Mouse (Mus musculus): ENCODE data around the gene Rbm20. TPM values are rescaled to one million over a fixed set of nuclear protein-coding genes. Genes with fewer than 3 reads are reported as not detected.
A peak's percentile ranks its signal among the peaks of the same experiment; 100 is the strongest.

Gene Rbm20
- polyA plus RNA-seq, 1 experiment from 2014 or later, result 0.33 TPM

GRCm38 (mm10) chr19:53877779-53878178 is 200.7 kb downstream of the Rbm20 start:
- H3K9me3 ChIP-seq (replicated peaks), result no peaks in the 10 kb centered on the region
- H3K4me2 ChIP-seq, result no peak overlapping the region
- ATAC-seq (ENCODE audit: low read depth) (no peak), DNase-seq (no peak)
- no peak overlapping the region for H3K9ac ChIP-seq
- no peaks in the 10 kb centered on the region for H3K36me3 ChIP-seq
- H3K27me3 ChIP-seq, result 0 out of 2 replicates have a peak, but pooled peaks cover 3% of the 10 kb centered on the region
- WGBS (ENCODE audit: insufficient replicate concordance), result 32% methylated on average over 1 of the region's 1 CpGs
- H3K4me1 ChIP-seq (replicated peaks), result peaks cover 5% of the 10 kb centered on the region; the same call in 1 of the 2 replicates
- H3K27ac ChIP-seq, result no peak overlapping the region
- H3K4me3 ChIP-seq (replicated peaks), result no peak overlapping the region

GRCm38 (mm10) chr19:53880460-53880859 is 203.4 kb downstream of the Rbm20 start:
- 68% methylated on average over 1 of the region's 1 CpGs for WGBS (ENCODE audit: insufficient replicate concordance)
- Histone ChIP-seq H3K9ac (no peak overlapping the region), H3K9me3 (replicated peaks) (no peaks in the 10 kb centered on the region), H3K27ac (no peak overlapping the region), H3K4me1 (replicated peaks) (peaks cover 14% of the 10 kb centered on the region), H3K36me3 (no peaks in the 10 kb centered on the region), H3K4me2 (no peak overlapping the region), H3K4me3 (replicated peaks) (no peak overlapping the region), H3K27me3 (no peaks in the 10 kb centered on the region)
- DNase-seq, result no peak
- ATAC-seq (ENCODE audit: low read depth), result no peak

GRCm38 (mm10) chr19:53881786-53882185 is 204.7 kb downstream of the Rbm20 start:
- H3K4me1 ChIP-seq (replicated peaks), result peaks cover 23% of the 10 kb centered on the region
- no peak overlapping the region for H3K9ac ChIP-seq
- ATAC-seq (ENCODE audit: low read depth) (no peak), DNase-seq (no peak)
- no peaks in the 10 kb centered on the region for H3K27me3 ChIP-seq
- H3K27ac ChIP-seq, result no peak overlapping the region
- no peak overlapping the region for H3K4me2 ChIP-seq
- no peaks in the 10 kb centered on the region for H3K36me3 ChIP-seq
- 61% methylated on average over 5 of the region's 5 CpGs for WGBS (ENCODE audit: insufficient replicate concordance)
- no peaks in the 10 kb centered on the region for H3K9me3 ChIP-seq (replicated peaks)
- H3K4me3 ChIP-seq (replicated peaks), result no peak overlapping the region

- Histone ChIP-seq H3K27me3 (no peaks in the 10 kb centered on the region), H3K4me3 (replicated peaks) (no peak overlapping the region), H3K9me3 (replicated peaks) (no peaks in the 10 kb centered on the region), H3K4me1 (replicated peaks) (peaks cover 53% of the 10 kb centered on the region), H3K36me3 (no peaks in the 10 kb centered on the region), H3K9ac (no peak overlapping the region), H3K4me2 (no peak overlapping the region), H3K27ac (no peak overlapping the region; the same call in 1 of the 2 replicates)
- no peak for DNase-seq
- 84% methylated on average over 10 of the region's 10 CpGs for WGBS (ENCODE audit: insufficient replicate concordance)
- no peak for ATAC-seq (ENCODE audit: low read depth)
Measured at GRCm38 (mm10) chr19:53885450-53885849, 208.3 kb downstream of the Rbm20 start.

DNA sequence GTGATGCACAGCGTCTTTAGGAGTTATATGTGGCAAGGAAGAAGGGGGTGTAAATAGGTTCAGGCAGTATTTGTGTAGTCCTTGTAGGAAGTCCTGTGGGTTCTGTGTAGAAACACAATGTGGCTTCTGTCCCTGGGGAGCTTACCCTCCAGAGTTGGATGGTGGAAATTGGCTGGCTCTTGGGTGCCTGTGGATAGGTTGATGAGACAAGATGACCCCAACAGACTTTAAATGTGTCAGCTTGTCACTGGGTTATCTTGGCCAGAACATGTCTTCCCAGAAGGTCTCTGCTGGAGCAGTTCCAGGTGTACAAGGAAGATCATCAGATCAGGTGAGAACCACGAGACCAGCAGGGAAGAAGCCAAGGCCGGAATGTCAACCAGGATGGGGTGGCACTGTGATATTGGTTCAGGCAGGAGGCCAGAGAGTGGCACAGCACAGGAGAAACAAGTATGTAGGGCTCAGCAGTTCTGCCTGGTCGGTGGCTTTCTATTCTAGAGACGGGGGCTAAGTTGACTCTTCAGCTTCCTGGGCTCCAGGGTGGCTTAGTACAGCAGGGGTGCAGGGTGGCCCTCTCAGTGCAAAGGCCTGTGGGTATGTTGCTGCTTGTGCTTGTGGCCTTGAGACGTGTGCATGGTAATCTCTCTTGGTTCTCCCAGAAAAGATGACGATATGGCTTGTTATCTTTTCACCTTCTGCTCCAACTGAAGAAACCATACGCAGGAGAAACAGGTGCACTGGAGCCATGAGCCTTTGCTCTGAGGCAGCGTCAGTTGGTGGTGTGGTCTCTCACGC is 209.7 kb downstream of the Rbm20 start:
- Histone ChIP-seq H3K36me3 (no peaks in the 10 kb centered on the region), H3K4me1 (replicated peaks) (peaks cover 66% of the 10 kb centered on the region), H3K9ac (peak overlapping the region; percentile 14; the same call in 1 of the 2 replicates), H3K9me3 (replicated peaks) (no peaks in the 10 kb centered on the region), H3K27ac (peak overlapping the region; percentile 82), H3K4me3 (replicated peaks) (no peak overlapping the region), H3K27me3 (no peaks in the 10 kb centered on the region), H3K4me2 (peak overlapping the region; percentile 3; the same call in 1 of the 2 replicates)
- 36% methylated on average over 10 of the region's 10 CpGs for WGBS (ENCODE audit: insufficient replicate concordance)
- ATAC-seq (ENCODE audit: low read depth) (peak; percentile 65), DNase-seq (peak; percentile 29)

- DNase-seq, result peak; percentile 55
- H3K4me2 ChIP-seq, result peak overlapping the region; percentile 3; the same call in 1 of the 2 replicates
- no peaks in the 10 kb centered on the region for H3K27me3 ChIP-seq
- peaks cover 77% of the 10 kb centered on the region for H3K4me1 ChIP-seq (replicated peaks)
- H3K9me3 ChIP-seq (replicated peaks), result no peaks in the 10 kb centered on the region
- peak; percentile 84 for ATAC-seq (ENCODE audit: low read depth)
- H3K4me3 ChIP-seq (replicated peaks), result no peak overlapping the region
- no peaks in the 10 kb centered on the region for H3K36me3 ChIP-seq
- 24% methylated on average over 3 of the region's 3 CpGs for WGBS (ENCODE audit: insufficient replicate concordance)
- H3K27ac ChIP-seq, result peak overlapping the region; percentile 82
- no peak overlapping the region for H3K9ac ChIP-seq
Measured at GRCm38 (mm10) chr19:53887822-53888221, 210.7 kb downstream of the Rbm20 start.

DNA sequence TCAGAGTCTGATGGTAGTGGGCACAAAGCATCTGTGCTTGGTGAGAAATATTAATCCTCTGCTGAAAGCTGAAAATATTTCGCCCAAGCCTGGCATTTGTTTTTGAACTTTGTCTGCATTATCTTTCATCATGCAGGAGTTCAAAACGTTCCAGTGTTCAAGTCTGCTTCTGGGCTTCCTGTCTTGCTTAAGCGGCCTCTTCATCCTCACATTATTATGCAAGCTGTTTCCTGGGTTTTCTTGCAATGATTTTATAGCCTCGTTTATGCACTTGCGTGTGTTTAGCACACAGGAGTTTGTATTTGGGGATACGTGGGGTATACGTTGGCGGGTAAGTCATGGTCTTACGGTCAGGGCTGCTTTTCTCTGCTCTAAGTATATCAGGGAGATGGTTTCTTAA is 211.2 kb downstream of the Rbm20 start:
- Histone ChIP-seq H3K9me3 (replicated peaks) (no peaks in the 10 kb centered on the region), H3K4me2 (peak overlapping the region; percentile 3; the same call in 1 of the 2 replicates), H3K4me3 (replicated peaks) (no peak overlapping the region), H3K36me3 (no peaks in the 10 kb centered on the region), H3K4me1 (replicated peaks) (peaks cover 82% of the 10 kb centered on the region), H3K27ac (peak overlapping the region; percentile 82), H3K9ac (0 out of 2 replicates have a peak overlapping the region, but pooled peaks have one; percentile 14), H3K27me3 (no peaks in the 10 kb centered on the region)
- DNase-seq (no peak), ATAC-seq (ENCODE audit: low read depth) (no peak)
- WGBS (ENCODE audit: insufficient replicate concordance), result 50% methylated on average over 9 of the region's 9 CpGs

DNA sequence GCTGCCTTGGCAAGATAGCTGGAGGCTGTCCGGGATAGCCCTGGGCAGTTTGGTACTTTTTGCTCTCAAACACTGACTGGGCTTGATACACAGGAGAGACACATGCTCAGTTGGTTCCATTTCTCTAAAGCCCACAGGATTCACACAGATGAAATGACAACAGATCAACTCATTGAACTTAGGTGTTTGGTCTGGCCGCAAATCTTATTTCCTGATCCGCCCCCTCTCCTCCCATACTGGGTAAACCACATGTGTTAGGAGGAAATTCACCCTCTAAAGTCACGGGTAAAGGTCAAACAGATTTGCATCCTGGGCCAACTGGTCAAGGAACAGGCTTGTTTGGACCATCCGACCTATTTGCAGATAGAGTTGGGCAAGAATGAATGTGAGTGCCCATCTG is 212.4 kb downstream of the Rbm20 start:
- H3K27ac ChIP-seq, result peak overlapping the region; percentile 30; the same call in 1 of the 2 replicates
- no peaks in the 10 kb centered on the region for H3K27me3 ChIP-seq
- no peaks in the 10 kb centered on the region for H3K36me3 ChIP-seq
- H3K9ac ChIP-seq, result no peak overlapping the region
- peaks cover 94% of the 10 kb centered on the region for H3K4me1 ChIP-seq (replicated peaks)
- no peak for DNase-seq
- no peak overlapping the region for H3K4me2 ChIP-seq
- ATAC-seq (ENCODE audit: low read depth), result no peak
- 52% methylated on average over 5 of the region's 5 CpGs for WGBS (ENCODE audit: insufficient replicate concordance)
- no peak overlapping the region for H3K4me3 ChIP-seq (replicated peaks)
- H3K9me3 ChIP-seq (replicated peaks), result no peaks in the 10 kb centered on the region

- H3K4me3 ChIP-seq (replicated peaks), result no peak overlapping the region
- H3K9ac ChIP-seq, result peak overlapping the region; percentile 31; the same call in 1 of the 2 replicates
- H3K36me3 ChIP-seq, result no peaks in the 10 kb centered on the region
- ATAC-seq (ENCODE audit: low read depth), result no peak
- WGBS (ENCODE audit: insufficient replicate concordance), result 42% methylated on average over 5 of the region's 5 CpGs
- H3K4me1 ChIP-seq (replicated peaks), result peaks cover 94% of the 10 kb centered on the region
- peak overlapping the region; percentile 87 for H3K27ac ChIP-seq
- H3K9me3 ChIP-seq (replicated peaks), result no peaks in the 10 kb centered on the region
- no peak overlapping the region; the same call in 1 of the 2 replicates for H3K4me2 ChIP-seq
- H3K27me3 ChIP-seq, result no peaks in the 10 kb centered on the region
- DNase-seq, result no peak
Measured at GRCm38 (mm10) chr19:53890274-53890673, 213.2 kb downstream of the Rbm20 start.

- DNase-seq, result peak; percentile 56
- Histone ChIP-seq H3K9ac (peak overlapping the region; percentile 31; the same call in 1 of the 2 replicates), H3K4me2 (peak overlapping the region; percentile 15), H3K27ac (peak overlapping the region; percentile 87), H3K36me3 (no peaks in the 10 kb centered on the region), H3K9me3 (replicated peaks) (no peaks in the 10 kb centered on the region), H3K4me1 (replicated peaks) (peaks cover 92% of the 10 kb centered on the region), H3K4me3 (replicated peaks) (no peak overlapping the region), H3K27me3 (no peaks in the 10 kb centered on the region)
- ATAC-seq (ENCODE audit: low read depth), result peak; percentile 25; the same call in 1 of the 2 replicates
- WGBS (ENCODE audit: insufficient replicate concordance), result 21% methylated on average over 5 of the region's 5 CpGs
Measured at GRCm38 (mm10) chr19:53890781-53891251, 213.7 kb downstream of the Rbm20 start.

GRCm38 (mm10) chr19:53891569-53891968 is 214.5 kb downstream of the Rbm20 start:
- Histone ChIP-seq H3K9me3 (replicated peaks) (no peaks in the 10 kb centered on the region), H3K36me3 (no peaks in the 10 kb centered on the region), H3K4me1 (replicated peaks) (peaks cover 92% of the 10 kb centered on the region), H3K4me2 (peak overlapping the region; percentile 15; the same call in 1 of the 2 replicates), H3K4me3 (replicated peaks) (no peak overlapping the region), H3K9ac (peak overlapping the region; percentile 45), H3K27me3 (no peaks in the 10 kb centered on the region), H3K27ac (peak overlapping the region; percentile 87)
- WGBS (ENCODE audit: insufficient replicate concordance), result 44% methylated on average over 2 of the region's 2 CpGs
- ATAC-seq (ENCODE audit: low read depth) (peak; percentile 21), DNase-seq (no peak)
